Comparison of ENCODE assay signal across 12 mouse cellular contexts in genomic region chr11:104572091-104572490, GRCm38 (mm10). TPM values are rescaled to one million over a fixed set of nuclear protein-coding genes. Genes with fewer than 3 reads are reported as not detected.
DNase-seq lines count a peak whose midpoint lies in the region; ATAC-seq lines count a peak whose summit lies in the region.
"Had no signal": no experiment of that assay in that cellular context is flagged by ENCODE, and none has a peak within 500 bp of the region (broad histone marks: within the 10 kb centered on the region; RNA-seq: fewer than 3 reads in every experiment).

No protein-coding gene starts in this region.

- DNase-seq in gastrocnemius, adult 18-20 months (ENCODE audit: low spot score), result peak; percentile 47
- DNase-seq in gastrocnemius, postnatal 4 days (ENCODE audit: low spot score in 2 of 2), result no peak
- DNase-seq in heart, embryonic 10.5 days (ENCODE audit: low spot score), result no peak
- DNase-seq: cerebellum, adult 9-11 months had no signal

- H3K9ac ChIP-seq in heart, embryonic 11.5 days (ENCODE audit: low read depth, low read length), result no peak overlapping the region

- no peaks in the 10 kb centered on the region for H3K9me3 ChIP-seq in heart, embryonic 10.5 days
- no peaks in the 10 kb centered on the region; the same call in none of the 2 replicates for H3K9me3 ChIP-seq in heart, embryonic 11.5 days (replicated peaks; ENCODE audit: control insufficient read depth, low read length)
- H3K9me3 ChIP-seq in megakaryocyte, embryonic 14.5 days, result peaks cover 10% of the 10 kb centered on the region
- H3K9me3 ChIP-seq: forebrain, embryonic 15.5 days; intestine, embryonic 15.5 days had no signal

- H3K4me2 ChIP-seq in heart, embryonic 11.5 days, result no peak overlapping the region

- peak overlapping the region; percentile 17; the same call in 1 of the 2 replicates for H3K27ac ChIP-seq in heart, embryonic 10.5 days
- no peak overlapping the region for H3K27ac ChIP-seq in heart, embryonic 11.5 days (ENCODE audit: low read depth, low read length)
- H3K27ac ChIP-seq: forebrain, embryonic 15.5 days; hindbrain, embryonic 10.5 days; hindbrain, embryonic 14.5 days; intestine, embryonic 15.5 days had no signal

- ATAC-seq in heart, embryonic 11.5 days (replicated peaks; ENCODE audit: insufficient number of reproducible peaks, low FRiP score, low TSS enrichment), result no peak
- no peak for ATAC-seq in megakaryocyte, adult 5-6 weeks (ENCODE audit: poor library complexity, severe bottlenecking)
- ATAC-seq: forebrain, embryonic 15.5 days had no signal

- peaks cover 36% of the 10 kb centered on the region for H3K4me1 ChIP-seq in heart, embryonic 10.5 days
- H3K4me1 ChIP-seq in heart, embryonic 11.5 days (ENCODE audit: control insufficient read depth, insufficient read depth, low read length), result peaks cover 6% of the 10 kb centered on the region; the same call in 1 of the 2 replicates
- H3K4me1 ChIP-seq in megakaryocyte, embryonic 14.5 days, result peaks cover 35% of the 10 kb centered on the region
- H3K4me1 ChIP-seq: intestine, embryonic 15.5 days had no signal

- no peaks in the 10 kb centered on the region for H3K36me3 ChIP-seq in heart, embryonic 10.5 days
- H3K36me3 ChIP-seq in heart, embryonic 11.5 days (ENCODE audit: control insufficient read depth, insufficient read depth, low read length), result no peaks in the 10 kb centered on the region
- H3K36me3 ChIP-seq in megakaryocyte, embryonic 14.5 days (replicated peaks; ENCODE audit: low read length), result peaks cover 3% of the 10 kb centered on the region
- H3K36me3 ChIP-seq: embryonic facial prominence, embryonic 10.5 days; forebrain, embryonic 15.5 days; hindbrain, embryonic 10.5 days; intestine, embryonic 15.5 days had no signal

- H3K4me3 ChIP-seq in heart, embryonic 10.5 days, result no peak overlapping the region
- H3K4me3 ChIP-seq in heart, embryonic 11.5 days (ENCODE audit: low read depth, low read length), result no peak overlapping the region
- peak overlapping the region; percentile 38 for H3K4me3 ChIP-seq in megakaryocyte, embryonic 14.5 days (replicated peaks)

- 51% methylated on average over 7 of the region's 7 CpGs for WGBS in heart, embryonic 10.5 days
- WGBS in heart, embryonic 11.5 days (ENCODE audit: insufficient replicate concordance), result 39% methylated on average over 7 of the region's 7 CpGs

- H3K27me3 ChIP-seq in heart, embryonic 10.5 days (ENCODE audit: insufficient read depth, poor library complexity, severe bottlenecking), result no peaks in the 10 kb centered on the region
- no peaks in the 10 kb centered on the region for H3K27me3 ChIP-seq in heart, embryonic 11.5 days (ENCODE audit: control insufficient read depth, insufficient read depth, low read length)
- peaks cover 33% of the 10 kb centered on the region for H3K27me3 ChIP-seq in megakaryocyte, embryonic 14.5 days (replicated peaks)
- H3K27me3 ChIP-seq: forebrain, embryonic 15.5 days; intestine, embryonic 15.5 days had no signal

RNA-seq across cellular contexts. Expression of gene Myl4, which starts 21.6 kb away (rescaled TPM):
- total RNA-seq in gastrocnemius, adult 18-20 months (2021), result 1 to 10 TPM; 5.6 to 9.7 TPM
- total RNA-seq in gastrocnemius, postnatal 4 days (2021), result 100 to 1,000 TPM; 339 to 515 TPM
- polyA plus RNA-seq in heart, embryonic 10.5 days (2016; fragmentation: Nextera tagmentation; extraction: Ambion mirVana), result 1,777 and 2,791 TPM in 2 replicates
- 3,018 and 3,194 TPM in 2 replicates for polyA plus RNA-seq in heart, embryonic 11.5 days (2014; fragmentation: Nextera tagmentation; extraction: Ambion mirVana)
- 0.86 TPM in 1 of 2 replicates, not detected in the other for polyA plus RNA-seq in megakaryocyte, embryonic 14.5 days (2012; ENCODE audit: insufficient read depth, low replicate concordance)
- 0.11 TPM in 1 of 2 replicates, not detected in the other for total RNA-seq in megakaryocyte, adult 5-6 weeks (2015)
- 0.08 TPM in 1 of 2 replicates, not detected in the other for total RNA-seq in megakaryocyte, adult 5-6 weeks (2017)

RNA-seq across cellular contexts. Expression of gene Cdc27, which starts 21.7 kb away (rescaled TPM):
- total RNA-seq in gastrocnemius, adult 18-20 months (2021), result 10 to 100 TPM; 28.3 to 28.7 TPM
- total RNA-seq in gastrocnemius, postnatal 4 days (2021), result 10 to 100 TPM; 49.1 to 51.1 TPM
- 39.0 and 39.8 TPM in 2 replicates for polyA plus RNA-seq in heart, embryonic 10.5 days (2016; fragmentation: Nextera tagmentation; extraction: Ambion mirVana)
- 34.4 and 44.6 TPM in 2 replicates for polyA plus RNA-seq in heart, embryonic 11.5 days (2014; fragmentation: Nextera tagmentation; extraction: Ambion mirVana)
- polyA plus RNA-seq in megakaryocyte, embryonic 14.5 days (2012; ENCODE audit: insufficient read depth, low replicate concordance), result 2.5 TPM in 1 of 2 replicates, not detected in the other
- total RNA-seq in megakaryocyte, adult 5-6 weeks (2015), result 49.4 and 51.3 TPM in 2 replicates
- total RNA-seq in megakaryocyte, adult 5-6 weeks (2017), result 45.1 and 52.1 TPM in 2 replicates

RNA-seq across cellular contexts. Expression of gene Itgb3, which starts 35.7 kb away (rescaled TPM):
- 1 to 10 TPM in 1 of 2 experiments, under 1 TPM in 1; 0.71 to 1.3 TPM for total RNA-seq in gastrocnemius, adult 18-20 months (2021)
- total RNA-seq in gastrocnemius, postnatal 4 days (2021), result 10 to 100 TPM; 16.0 to 16.2 TPM
- polyA plus RNA-seq in heart, embryonic 10.5 days (2016; fragmentation: Nextera tagmentation; extraction: Ambion mirVana), result 9.1 and 9.9 TPM in 2 replicates
- 3.9 and 4.6 TPM in 2 replicates for polyA plus RNA-seq in heart, embryonic 11.5 days (2014; fragmentation: Nextera tagmentation; extraction: Ambion mirVana)
- polyA plus RNA-seq in megakaryocyte, embryonic 14.5 days (2012; ENCODE audit: insufficient read depth, low replicate concordance), result 123 and 181 TPM in 2 replicates
- 7.1 and 8.6 TPM in 2 replicates for total RNA-seq in megakaryocyte, adult 5-6 weeks (2015)
- total RNA-seq in megakaryocyte, adult 5-6 weeks (2017), result 20.6 and 23.8 TPM in 2 replicates

Comparison
In these comparisons a context has a peak if more than half of its experiments do, and no peak if none do; other contexts are left out.
1. RNA of gene Myl4, which starts 21.6 kb away (total RNA-seq): 339 to 515 TPM in gastrocnemius, postnatal 4 days; 5.6 to 9.7 TPM in gastrocnemius, adult 18-20 months and 0.08 to 0.11 TPM in megakaryocyte, adult 5-6 weeks; every median in the first group is over 10 times any median in the second.